ENCODE assay signal across 8 mouse cellular contexts in the genomic region with DNA sequence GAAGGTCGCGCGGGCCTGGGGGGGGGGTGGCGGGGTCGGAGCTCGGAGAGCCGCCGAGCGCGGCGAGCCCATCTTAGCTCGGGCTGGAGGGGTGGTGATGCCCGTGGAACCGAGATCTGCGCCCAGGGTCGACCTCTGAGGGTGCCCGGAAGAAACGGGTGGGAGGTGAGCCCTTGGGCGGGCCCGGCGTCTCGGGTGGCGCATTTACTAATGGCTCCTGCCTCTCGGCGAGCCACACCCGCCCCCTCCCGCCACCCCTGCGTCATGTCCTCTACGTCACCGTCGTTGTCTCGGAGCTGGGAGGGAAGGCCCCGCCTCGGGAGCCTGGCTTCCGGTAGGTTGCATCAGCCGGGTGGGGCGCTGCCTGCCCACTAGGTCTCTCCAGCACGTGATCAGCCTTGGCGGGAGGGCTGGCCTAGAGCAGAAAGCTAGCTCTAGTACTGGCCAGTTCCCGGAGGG. TPM values are rescaled to one million over a fixed set of nuclear protein-coding genes. Genes with fewer than 3 reads are reported as not detected.
DNase-seq lines count a peak whose midpoint lies in the region; ATAC-seq lines count a peak whose summit lies in the region.

No protein-coding gene starts in this region.

- peak overlapping the region; percentile 68 for H3K4me2 ChIP-seq in hindbrain, embryonic 15.5 days

- ATAC-seq in hindbrain, embryonic 15.5 days (ENCODE audit: low FRiP score, low read depth) = peak; percentile 85

- H3K9me3 ChIP-seq in hindbrain, embryonic 15.5 days = no peaks in the 10 kb centered on the region

- under 1% methylated on average over 40 of the region's 40 CpGs for WGBS in hindbrain, embryonic 15.5 days

- H3K4me3 ChIP-seq in hindbrain, embryonic 15.5 days = peak overlapping the region; percentile 90

- H3K9ac ChIP-seq in hindbrain, embryonic 15.5 days = peak overlapping the region; percentile 99

- peaks cover 19% of the 10 kb centered on the region for H3K36me3 ChIP-seq in hindbrain, embryonic 15.5 days

- DNase-seq in R1 (ENCODE audit: low read depth, low spot score) = peak; percentile 98
- DNase-seq in cerebellum, postnatal 25 days = peak; percentile 94 to 97
- DNase-seq in frontal cortex, postnatal 25 days (ENCODE audit: low spot score in 2 of 2) = peak; percentile 77 to 90
- peak; percentile 91 for DNase-seq in left cerebral cortex, adult 11 months (ENCODE audit: low spot score)
- peak; percentile 97 to 99 for DNase-seq in lung, postnatal 4 days
- DNase-seq in retina, postnatal 7 days (ENCODE audit: low read depth, low spot score) = peak; percentile 94
- DNase-seq in urinary bladder, adult 2 months (ENCODE audit: low spot score) = peak; percentile 88

- H3K4me1 ChIP-seq in hindbrain, embryonic 15.5 days (replicated peaks) = peaks cover 19% of the 10 kb centered on the region

- H3K27me3 ChIP-seq in hindbrain, embryonic 15.5 days = no peaks in the 10 kb centered on the region

- H3K27ac ChIP-seq in hindbrain, embryonic 15.5 days (replicated peaks) = peak overlapping the region; percentile 100

RNA-seq across cellular contexts. Expression of a gene that starts 0.5 kb away (rescaled TPM):
- 1,215 and 1,231 TPM in 2 replicates for polyA plus RNA-seq in hindbrain, embryonic 15.5 days (2015; fragmentation: Nextera tagmentation; extraction: Ambion mirVana)
- polyA plus RNA-seq in urinary bladder, adult 2 months (2012; rRNA removed) = 510 and 627 TPM in 2 replicates

RNA-seq across cellular contexts. Expression of a gene that starts 14.0 kb away (rescaled TPM):
- 0.38 TPM in 1 of 2 replicates, not detected in the other for polyA plus RNA-seq in hindbrain, embryonic 15.5 days (2015; fragmentation: Nextera tagmentation; extraction: Ambion mirVana)
- polyA plus RNA-seq in urinary bladder, adult 2 months (2012; rRNA removed) = not detected in 2 replicates

RNA-seq across cellular contexts. Expression of a gene that starts 35.7 kb away (rescaled TPM):
- polyA plus RNA-seq in hindbrain, embryonic 15.5 days (2015; fragmentation: Nextera tagmentation; extraction: Ambion mirVana) = 253 and 256 TPM in 2 replicates
- 3.6 and 4.3 TPM in 2 replicates for polyA plus RNA-seq in urinary bladder, adult 2 months (2012; rRNA removed)

RNA-seq across cellular contexts. Expression of a gene that starts 50.5 kb away (rescaled TPM):
- polyA plus RNA-seq in hindbrain, embryonic 15.5 days (2015; fragmentation: Nextera tagmentation; extraction: Ambion mirVana) = not detected in 2 replicates
- polyA plus RNA-seq in urinary bladder, adult 2 months (2012; rRNA removed) = not detected in 2 replicates

RNA-seq across cellular contexts. Expression of a gene that starts 59.4 kb away (rescaled TPM):
- polyA plus RNA-seq in hindbrain, embryonic 15.5 days (2015; fragmentation: Nextera tagmentation; extraction: Ambion mirVana) = 0.18 and 0.39 TPM in 2 replicates
- polyA plus RNA-seq in urinary bladder, adult 2 months (2012; rRNA removed) = 0.44 and 0.61 TPM in 2 replicates

Comparison
In these comparisons a context has a peak if more than half of its experiments do, and no peak if none do; other contexts are left out.
1. Peak in every context shown above with its lines: DNase-seq, ATAC-seq, H3K4me3 ChIP-seq and H3K27ac ChIP-seq.
2. RNA of a gene that starts 35.7 kb away (polyA plus RNA-seq): 253 to 256 TPM in hindbrain, embryonic 15.5 days; 3.6 to 4.3 TPM in urinary bladder, adult 2 months; every median in the first group is over 10 times any median in the second.